Mouse (Mus musculus): ENCODE results near the gene Cnnm3. TPM values are rescaled to one million over a fixed set of nuclear protein-coding genes. Genes with fewer than 3 reads are reported as not detected.

Cnnm3 gene
- total RNA-seq, 1 experiment from 2014 or later, result 20.8 TPM

- ATAC-seq (ENCODE audit: extremely low read depth, insufficient number of reproducible peaks, low FRiP score, poor library complexity, severe bottlenecking), result no peak
Observed at GRCm38 (mm10) chr1:36550075-36550863, 38.6 kb downstream of the Cnnm3 start.

DNA sequence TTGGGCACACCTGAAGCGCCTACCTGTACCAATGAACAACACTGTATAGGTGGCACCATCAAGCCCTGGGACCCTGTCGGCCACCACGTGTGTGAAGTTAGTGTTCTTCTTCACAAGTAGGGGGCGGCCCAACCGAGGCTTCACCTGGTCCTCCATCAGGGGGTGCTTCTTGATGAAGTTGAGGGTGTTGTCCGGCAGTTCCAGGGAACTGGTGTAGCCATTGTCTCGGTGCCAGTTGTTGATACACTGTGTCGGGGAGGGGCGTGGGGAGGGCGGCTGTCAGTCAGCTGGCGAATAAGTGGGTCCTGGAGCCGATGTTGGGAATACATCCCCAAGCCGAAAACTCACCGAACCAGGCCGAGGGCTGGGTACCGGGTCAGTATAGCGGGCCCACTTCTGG is 40.2 kb downstream of the Cnnm3 start:
- no peak for ATAC-seq (ENCODE audit: extremely low read depth, insufficient number of reproducible peaks, low FRiP score, poor library complexity, severe bottlenecking)

DNA sequence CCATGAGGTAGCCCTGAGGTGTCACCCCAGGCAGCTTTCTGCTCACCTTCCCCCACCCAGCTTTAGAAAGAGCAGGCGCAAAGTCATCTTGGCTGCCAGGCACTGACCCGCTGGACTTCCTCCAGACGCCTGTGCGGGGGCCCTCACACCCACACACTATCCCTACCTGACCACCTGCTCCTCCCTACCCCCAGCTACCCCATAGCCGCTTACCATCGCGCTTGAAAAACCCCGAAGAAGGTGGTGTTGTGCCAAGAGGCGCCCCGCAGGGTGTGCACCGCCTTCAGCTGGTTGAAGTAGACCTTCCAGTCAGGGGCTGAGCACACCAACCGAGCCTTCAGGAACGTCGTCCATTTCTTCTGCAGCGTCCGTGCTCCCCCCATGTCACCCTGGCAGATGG is 40.8 kb downstream of the Cnnm3 start:
- ATAC-seq (ENCODE audit: extremely low read depth, insufficient number of reproducible peaks, low FRiP score, poor library complexity, severe bottlenecking), result no peak

GRCm38 (mm10) chr1:36554633-36555399 is 43.1 kb downstream of the Cnnm3 start:
- ATAC-seq (ENCODE audit: extremely low read depth, insufficient number of reproducible peaks, low FRiP score, poor library complexity, severe bottlenecking), result no peak

GRCm38 (mm10) chr1:36555798-36556395 is 44.2 kb downstream of the Cnnm3 start:
- no peak for ATAC-seq (ENCODE audit: extremely low read depth, insufficient number of reproducible peaks, low FRiP score, poor library complexity, severe bottlenecking)

GRCm38 (mm10) chr1:36556553-36557456 is 45.1 kb downstream of the Cnnm3 start:
- no peak; the same call in 1 of the 2 replicates for ATAC-seq (ENCODE audit: extremely low read depth, insufficient number of reproducible peaks, low FRiP score, poor library complexity, severe bottlenecking)

DNA sequence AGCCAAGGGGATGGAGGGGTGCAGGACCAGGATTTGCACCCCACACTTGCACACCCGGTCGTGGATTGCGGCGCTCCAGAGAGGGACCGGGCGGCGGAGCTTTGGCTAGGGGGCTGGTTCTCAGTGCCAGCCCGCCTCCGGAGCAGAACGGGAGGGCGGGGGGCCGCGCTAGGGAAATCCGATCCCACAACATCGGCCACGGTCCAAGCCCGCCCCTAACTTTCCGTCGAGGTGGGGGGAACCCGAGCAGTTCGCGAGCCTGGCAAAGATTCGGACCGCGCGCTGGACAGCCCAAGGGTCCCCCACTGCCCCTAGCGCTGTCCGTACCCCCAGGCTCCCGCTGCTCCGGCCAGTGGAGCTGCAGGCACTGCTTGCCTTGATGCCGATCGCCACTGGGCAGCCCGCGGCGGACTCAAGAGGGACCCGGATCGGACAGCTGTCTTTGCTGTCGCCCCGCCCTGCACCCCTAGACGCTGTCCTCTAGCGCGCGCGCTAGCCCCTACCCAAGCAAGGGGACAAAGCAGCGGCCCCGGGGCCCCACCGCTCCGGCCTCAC is 45.9 kb downstream of the Cnnm3 start:
- ATAC-seq (ENCODE audit: extremely low read depth, insufficient number of reproducible peaks, low FRiP score, poor library complexity, severe bottlenecking), result no peak

GRCm38 (mm10) chr1:36558031-36558993 is 46.6 kb downstream of the Cnnm3 start, which contains the start of gene Sema4c:
Sema4c (minus strand) TSS chr1:36558349.
- no peak for ATAC-seq (ENCODE audit: extremely low read depth, insufficient number of reproducible peaks, low FRiP score, poor library complexity, severe bottlenecking)

GRCm38 (mm10) chr1:36559256-36559655 is 47.6 kb downstream of the Cnnm3 start:
- ATAC-seq (ENCODE audit: extremely low read depth, insufficient number of reproducible peaks, low FRiP score, poor library complexity, severe bottlenecking), result no peak

GRCm38 (mm10) chr1:36559888-36560287 is 48.2 kb downstream of the Cnnm3 start:
- no peak for ATAC-seq (ENCODE audit: extremely low read depth, insufficient number of reproducible peaks, low FRiP score, poor library complexity, severe bottlenecking)

DNA sequence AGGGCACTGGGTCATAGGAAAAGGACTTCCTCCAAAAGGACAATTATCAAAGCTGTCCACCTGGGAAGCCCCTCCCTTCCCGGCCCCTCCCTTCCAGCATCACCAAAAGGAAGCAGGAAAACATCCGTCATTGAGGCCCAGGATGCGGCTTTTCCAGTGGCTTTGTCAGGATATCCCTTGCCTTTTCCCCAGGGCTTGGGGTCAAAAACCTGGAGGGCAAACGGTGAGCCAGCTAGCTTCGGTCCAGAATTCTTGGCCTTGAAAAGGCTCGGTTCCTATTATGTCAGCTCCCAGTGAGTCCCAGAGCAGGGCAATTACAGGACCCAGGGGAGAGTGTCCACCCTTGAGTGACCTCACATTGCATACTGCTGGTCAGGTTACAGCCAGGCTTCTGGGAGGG is 49.2 kb downstream of the Cnnm3 start:
- ATAC-seq (ENCODE audit: extremely low read depth, insufficient number of reproducible peaks, low FRiP score, poor library complexity, severe bottlenecking), result no peak

GRCm38 (mm10) chr1:36562388-36562787 is 50.7 kb downstream of the Cnnm3 start:
- no peak for ATAC-seq (ENCODE audit: extremely low read depth, insufficient number of reproducible peaks, low FRiP score, poor library complexity, severe bottlenecking)

- ATAC-seq (ENCODE audit: extremely low read depth, insufficient number of reproducible peaks, low FRiP score, poor library complexity, severe bottlenecking), result no peak
Observed at GRCm38 (mm10) chr1:36563197-36563596, 51.5 kb downstream of the Cnnm3 start.

DNA sequence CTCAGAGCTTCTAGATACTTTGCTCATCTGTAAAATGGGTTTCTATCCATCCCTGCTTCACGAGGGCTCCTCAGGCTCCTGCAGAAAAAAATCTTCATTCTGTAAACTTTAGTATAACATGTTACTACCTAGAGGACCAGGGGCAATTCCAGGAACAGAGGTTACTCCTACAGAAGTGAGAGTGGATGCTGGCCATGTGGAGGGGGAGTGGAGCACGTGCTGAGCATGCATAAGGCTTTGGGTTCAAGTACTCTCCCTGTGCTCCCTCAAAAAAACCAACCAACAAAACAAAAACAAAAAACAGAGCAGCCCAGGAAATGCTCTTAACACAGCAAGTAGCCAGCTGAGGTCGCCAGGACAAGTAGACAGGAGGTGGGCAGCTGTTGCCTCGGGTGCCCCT is 52.0 kb downstream of the Cnnm3 start:
- no peak for ATAC-seq (ENCODE audit: extremely low read depth, insufficient number of reproducible peaks, low FRiP score, poor library complexity, severe bottlenecking)

- no peak for ATAC-seq (ENCODE audit: extremely low read depth, insufficient number of reproducible peaks, low FRiP score, poor library complexity, severe bottlenecking)
Observed at GRCm38 (mm10) chr1:36564101-36564500, 52.4 kb downstream of the Cnnm3 start.

- ATAC-seq (ENCODE audit: extremely low read depth, insufficient number of reproducible peaks, low FRiP score, poor library complexity, severe bottlenecking), result no peak
Observed at GRCm38 (mm10) chr1:36566425-36566824, 54.8 kb downstream of the Cnnm3 start.

- ATAC-seq (ENCODE audit: extremely low read depth, insufficient number of reproducible peaks, low FRiP score, poor library complexity, severe bottlenecking), result no peak
Observed at GRCm38 (mm10) chr1:36567818-36568603, 56.3 kb downstream of the Cnnm3 start.

Data from neutrophil, adult 5-6 weeks (primary cell).